In genomic region chr13:98813596-98814274, GRCm38 (mm10) we compare ENCODE assay signal across 7 mouse cellular contexts. TPM values are rescaled to one million over a fixed set of nuclear protein-coding genes. Genes with fewer than 3 reads are reported as not detected.
DNase-seq lines count a peak whose midpoint lies in the region; ATAC-seq and TF ChIP-seq lines count a peak whose summit lies in the region.

No protein-coding gene starts in this region.

- H3K4me3 ChIP-seq in neural tube, embryonic 11.5 days (ENCODE audit: low read depth, low read length), result peak overlapping the region; percentile 98
- peak overlapping the region; percentile 91 for H3K4me3 ChIP-seq in forebrain, embryonic 10.5 days
- H3K4me3 ChIP-seq in stomach, postnatal 0 days (ENCODE audit: low read depth, low read length), result peak overlapping the region; percentile 92

- no peak for ATAC-seq in neural tube, embryonic 11.5 days (ENCODE audit: insufficient read depth, low FRiP score, low TSS enrichment)
- ATAC-seq in stomach, postnatal 0 days (ENCODE audit: low FRiP score, low TSS enrichment), result no peak

- H3K27ac ChIP-seq in neural tube, embryonic 11.5 days (ENCODE audit: low read depth, low read length), result no peak overlapping the region
- H3K27ac ChIP-seq in forebrain, embryonic 10.5 days, result peak overlapping the region; percentile 98
- H3K27ac ChIP-seq in stomach, postnatal 0 days (replicated peaks), result peak overlapping the region; percentile 100

- H3K9me3 ChIP-seq in neural tube, embryonic 11.5 days (ENCODE audit: control insufficient read depth, low read length), result no peaks in the 10 kb centered on the region
- H3K9me3 ChIP-seq in forebrain, embryonic 10.5 days, result no peaks in the 10 kb centered on the region
- H3K9me3 ChIP-seq in stomach, postnatal 0 days (ENCODE audit: control insufficient read depth, low read length), result no peaks in the 10 kb centered on the region

- 32% methylated on average over 12 of the region's 12 CpGs for WGBS in neural tube, embryonic 11.5 days
- WGBS in forebrain, embryonic 10.5 days, result 40% methylated on average over 12 of the region's 12 CpGs
- 14% methylated on average over 12 of the region's 12 CpGs for WGBS in stomach, postnatal 0 days

- no peaks in the 10 kb centered on the region for H3K4me1 ChIP-seq in neural tube, embryonic 11.5 days (ENCODE audit: control insufficient read depth, insufficient read depth, low read length)
- H3K4me1 ChIP-seq in forebrain, embryonic 10.5 days, result peaks cover 29% of the 10 kb centered on the region
- H3K4me1 ChIP-seq in stomach, postnatal 0 days (replicated peaks; ENCODE audit: control insufficient read depth, insufficient read depth), result no peaks in the 10 kb centered on the region

- peak overlapping the region; percentile 94; the same call in 1 of the 2 replicates for H3K9ac ChIP-seq in neural tube, embryonic 11.5 days (ENCODE audit: low read length)
- peak overlapping the region; percentile 99 for H3K9ac ChIP-seq in stomach, postnatal 0 days (ENCODE audit: low read length)

- H3K4me2 ChIP-seq in neural tube, embryonic 11.5 days (ENCODE audit: low read depth), result peak overlapping the region; percentile 59
- H3K4me2 ChIP-seq in stomach, postnatal 0 days (replicated peaks; ENCODE audit: low read depth), result peak overlapping the region; percentile 56

- TF ChIP-seq EP300 in stomach, postnatal 0 days (optimal IDR thresholded peaks at IDR 0.05), result no peak

- TF ChIP-seq CTCF in stomach, postnatal 0 days (IDR thresholded peaks at IDR 0.05; ENCODE audit: low read depth), result no peak

- no peaks in the 10 kb centered on the region for H3K27me3 ChIP-seq in neural tube, embryonic 11.5 days (ENCODE audit: control insufficient read depth, insufficient read depth, low read length)
- no peaks in the 10 kb centered on the region for H3K27me3 ChIP-seq in forebrain, embryonic 10.5 days (ENCODE audit: poor library complexity, severe bottlenecking)
- no peaks in the 10 kb centered on the region for H3K27me3 ChIP-seq in stomach, postnatal 0 days (ENCODE audit: control insufficient read depth, insufficient read depth, low read length)

- no peaks in the 10 kb centered on the region for H3K36me3 ChIP-seq in neural tube, embryonic 11.5 days (ENCODE audit: control insufficient read depth, insufficient read depth, low read length)
- H3K36me3 ChIP-seq in forebrain, embryonic 10.5 days (replicated peaks), result no peaks in the 10 kb centered on the region; the same call in 1 of the 2 replicates
- no peaks in the 10 kb centered on the region for H3K36me3 ChIP-seq in stomach, postnatal 0 days (ENCODE audit: control insufficient read depth, insufficient read depth, low read length)

- DNase-seq in neural tube, embryonic 11.5 days (ENCODE audit: low spot score), result no peak
- DNase-seq in neural tube, embryonic 10.5 days (ENCODE audit: extremely low spot score, low spot score), result no peak
- DNase-seq in forebrain, embryonic 10.5 days (ENCODE audit: extremely low spot score, low spot score), result no peak
- peak; percentile 35 for DNase-seq in liver
- DNase-seq in stomach, postnatal 0 days (ENCODE audit: low spot score), result no peak
- DNase-seq in left cerebral cortex, adult 9 months (ENCODE audit: low spot score in 2 of 2), result no peak
- DNase-seq in cerebellum, postnatal 4 days (ENCODE audit: low spot score in 2 of 2), result no peak

RNA-seq across cellular contexts. Expression of gene Fcho2, which starts 1.5 kb away (rescaled TPM):
- 24.0 and 24.2 TPM in 2 replicates for polyA plus RNA-seq in neural tube, embryonic 11.5 days (2014; fragmentation: Nextera tagmentation; extraction: Ambion mirVana)
- polyA plus RNA-seq in forebrain, embryonic 10.5 days (2016; fragmentation: Nextera tagmentation; extraction: Ambion mirVana), result 25.4 and 28.1 TPM in 2 replicates
- 19.6 and 21.9 TPM in 2 replicates for polyA plus RNA-seq in stomach, postnatal 0 days (2015; fragmentation: Nextera tagmentation; extraction: Ambion mirVana)
